Mouse (Mus musculus) C2C12 (cell line): ENCODE measurements around the gene Ncoa1. TPM values are rescaled to one million over a fixed set of nuclear protein-coding genes. Genes with fewer than 3 reads are reported as not detected.

Experiments
- H3K27me3 ChIP-seq: one replicate; pipeline ENCODE4 v1.6.1; 2011; ENCODE audit not compliant: control insufficient read depth, insufficient read depth, insufficient read length
- H3K36me3 ChIP-seq: one replicate; pipeline ENCODE4 v1.6.1; 2011; ENCODE audit not compliant: control insufficient read depth, insufficient read depth
- H3K4me3 ChIP-seq: one replicate; pipeline ENCODE4 v1.5.1; 2011; ENCODE audit warnings: mild to moderate bottlenecking, control low read depth; ENCODE audit not compliant: poor library complexity, insufficient read depth, severe bottlenecking
- H3K79me2 ChIP-seq: one replicate; pipeline ENCODE4 v1.6.1; 2011; ENCODE audit not compliant: control insufficient read depth, insufficient read depth
- H3K79me3 ChIP-seq: one replicate; pipeline ENCODE4 v1.6.1; 2011; ENCODE audit warnings: low read depth, control low read depth
- H3ac ChIP-seq: one replicate; pipeline ENCODE3; 2011; ENCODE audit warnings: low read depth; ENCODE audit not compliant: control insufficient read depth, insufficient read length
- CEBPB ChIP-seq: IDR thresholded peaks from one replicate; pipeline ENCODE4 v1.6.1; 2011; ENCODE audit warnings: low read depth, mild to moderate bottlenecking, control low read depth, moderate library complexity
- CTCF ChIP-seq: IDR thresholded peaks from one replicate; pipeline ENCODE4 v1.5.1; 2011; ENCODE audit not compliant: control insufficient read depth, insufficient read depth, insufficient read length
- FOSL1 ChIP-seq: IDR thresholded peaks from one replicate; pipeline ENCODE4 v1.8.0; 2011; ENCODE audit warnings: mild to moderate bottlenecking, low read length; ENCODE audit not compliant: poor library complexity, insufficient read depth, severe bottlenecking
- MAX ChIP-seq: IDR thresholded peaks from one replicate; pipeline ENCODE4 v1.6.1; 2011; ENCODE audit warnings: mild to moderate bottlenecking, control low read depth
- MYOD1 ChIP-seq: IDR thresholded peaks from one replicate; pipeline ENCODE4 v1.6.1; 2011; ENCODE audit warnings: low read depth; ENCODE audit not compliant: control insufficient read depth, insufficient read length
- MYOG ChIP-seq: IDR thresholded peaks from one replicate; pipeline ENCODE4 v1.6.1; 2011; ENCODE audit not compliant: control insufficient read depth, insufficient read length; ENCODE audit errors: extremely low read depth
- USF1 ChIP-seq: IDR thresholded peaks from one replicate; pipeline ENCODE4 v1.6.1; 2011; ENCODE audit warnings: low read depth, mild to moderate bottlenecking, control low read depth, moderate library complexity
- polyA plus RNA-seq: library from polyadenylated mRNA; unstranded; fragments of >200 nt; fragmentation: generic; extraction: Trizol; gene quantifications from one replicate; pipeline ENCODE4 v1.2.1, GENCODE M21; 2012; ENCODE audit warnings: missing spikeins

Ncoa1 gene
- polyA plus RNA-seq, 1 experiment = 3.4 TPM

- Histone ChIP-seq H3K27me3 (no peaks in the 10 kb centered on the region), H3K36me3 (no peaks in the 10 kb centered on the region), H3K4me3 (no peak overlapping the region), H3K79me2 (no peaks in the 10 kb centered on the region), H3K79me3 (no peaks in the 10 kb centered on the region), H3ac (no peak overlapping the region)
- no peak for TF ChIP-seq CTCF
- no peak for TF ChIP-seq USF1
- TF ChIP-seq MYOD1 = no peak
- no peak for TF ChIP-seq CEBPB
- TF ChIP-seq FOSL1 = no peak
- no peak for TF ChIP-seq MAX
- no peak for TF ChIP-seq MYOG
These were observed 181.1 kb downstream of the Ncoa1 start for GRCm38 (mm10) chr12:4295881-4296280.

- Histone ChIP-seq H3K79me3 (no peaks in the 10 kb centered on the region), H3K4me3 (no peak overlapping the region), H3K27me3 (no peaks in the 10 kb centered on the region), H3K36me3 (no peaks in the 10 kb centered on the region), H3K79me2 (no peaks in the 10 kb centered on the region), H3ac (no peak overlapping the region)
- TF ChIP-seq MYOG (no peak), MYOD1 (no peak), CEBPB (no peak), CTCF (no peak)
These were observed 181.7 kb downstream of the Ncoa1 start for GRCm38 (mm10) chr12:4295281-4295680.

DNA sequence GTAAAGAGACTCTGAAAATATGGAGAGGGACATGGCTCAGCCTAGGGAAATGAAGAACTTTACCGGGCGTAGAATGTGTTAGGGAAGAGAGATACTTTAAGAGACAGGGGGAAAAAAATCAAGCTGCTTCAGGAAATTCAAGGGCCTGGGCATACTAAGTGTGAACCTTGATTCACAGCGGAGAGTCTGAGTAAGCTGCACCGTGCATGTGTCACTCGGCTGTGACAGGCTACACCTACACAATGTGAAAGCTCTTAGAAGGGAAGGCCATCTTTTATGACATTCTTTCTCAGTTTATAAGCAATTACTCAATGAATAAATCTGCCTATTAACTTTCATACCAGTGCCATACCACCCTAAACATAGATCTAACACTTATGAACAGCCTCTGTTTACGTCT, 183.2 kb downstream of the Ncoa1 start:
- H3K4me3 ChIP-seq = no peak overlapping the region
- no peak for TF ChIP-seq MAX
- no peak for TF ChIP-seq MYOG
- TF ChIP-seq USF1 = no peak
- no peak for TF ChIP-seq FOSL1
- no peak for TF ChIP-seq CTCF
- TF ChIP-seq MYOD1 = no peak
- no peak for TF ChIP-seq CEBPB
- no peak overlapping the region for H3ac ChIP-seq
- H3K27me3 ChIP-seq = no peaks in the 10 kb centered on the region
- H3K79me2 ChIP-seq = no peaks in the 10 kb centered on the region
- H3K36me3 ChIP-seq = no peaks in the 10 kb centered on the region
- no peaks in the 10 kb centered on the region for H3K79me3 ChIP-seq

DNA sequence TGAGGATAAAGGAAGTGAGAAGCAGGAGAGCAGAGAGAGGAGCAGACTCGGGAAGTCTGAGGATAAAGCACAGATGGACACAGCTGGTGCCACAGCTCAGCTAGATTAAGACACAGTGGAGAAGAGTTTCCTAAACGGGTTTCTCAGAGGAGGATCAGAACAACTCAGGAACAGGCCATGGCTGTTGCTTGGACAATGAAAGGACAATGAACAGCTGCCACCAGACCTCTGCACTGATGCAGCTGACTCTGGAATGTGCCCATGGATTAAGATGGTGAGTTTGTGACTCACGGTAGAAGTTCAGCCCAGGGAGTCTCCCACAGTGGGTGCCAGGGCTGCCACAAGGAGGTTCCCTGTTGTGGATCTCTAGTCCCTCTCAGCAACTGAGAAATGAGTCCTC, 191.8 kb downstream of the Ncoa1 start:
- no peak overlapping the region for H3K4me3 ChIP-seq
- no peaks in the 10 kb centered on the region for H3K27me3 ChIP-seq
- no peaks in the 10 kb centered on the region for H3K79me3 ChIP-seq
- TF ChIP-seq USF1 = no peak
- no peak for TF ChIP-seq CEBPB
- peak; percentile 78 for TF ChIP-seq MYOD1
- TF ChIP-seq FOSL1 = no peak
- no peaks in the 10 kb centered on the region for H3K79me2 ChIP-seq
- H3K36me3 ChIP-seq = no peaks in the 10 kb centered on the region
- no peak overlapping the region for H3ac ChIP-seq

- Histone ChIP-seq H3K36me3 (no peaks in the 10 kb centered on the region), H3K79me3 (no peaks in the 10 kb centered on the region), H3K4me3 (no peak overlapping the region), H3K79me2 (no peaks in the 10 kb centered on the region), H3K27me3 (no peaks in the 10 kb centered on the region), H3ac (no peak overlapping the region)
- no peak for TF ChIP-seq CEBPB
- no peak for TF ChIP-seq USF1
- TF ChIP-seq FOSL1 = no peak
- no peak for TF ChIP-seq MYOD1
- no peak for TF ChIP-seq CTCF
- TF ChIP-seq MAX = no peak
- TF ChIP-seq MYOG = no peak
These were observed 197.1 kb downstream of the Ncoa1 start for GRCm38 (mm10) chr12:4279878-4280277.

DNA sequence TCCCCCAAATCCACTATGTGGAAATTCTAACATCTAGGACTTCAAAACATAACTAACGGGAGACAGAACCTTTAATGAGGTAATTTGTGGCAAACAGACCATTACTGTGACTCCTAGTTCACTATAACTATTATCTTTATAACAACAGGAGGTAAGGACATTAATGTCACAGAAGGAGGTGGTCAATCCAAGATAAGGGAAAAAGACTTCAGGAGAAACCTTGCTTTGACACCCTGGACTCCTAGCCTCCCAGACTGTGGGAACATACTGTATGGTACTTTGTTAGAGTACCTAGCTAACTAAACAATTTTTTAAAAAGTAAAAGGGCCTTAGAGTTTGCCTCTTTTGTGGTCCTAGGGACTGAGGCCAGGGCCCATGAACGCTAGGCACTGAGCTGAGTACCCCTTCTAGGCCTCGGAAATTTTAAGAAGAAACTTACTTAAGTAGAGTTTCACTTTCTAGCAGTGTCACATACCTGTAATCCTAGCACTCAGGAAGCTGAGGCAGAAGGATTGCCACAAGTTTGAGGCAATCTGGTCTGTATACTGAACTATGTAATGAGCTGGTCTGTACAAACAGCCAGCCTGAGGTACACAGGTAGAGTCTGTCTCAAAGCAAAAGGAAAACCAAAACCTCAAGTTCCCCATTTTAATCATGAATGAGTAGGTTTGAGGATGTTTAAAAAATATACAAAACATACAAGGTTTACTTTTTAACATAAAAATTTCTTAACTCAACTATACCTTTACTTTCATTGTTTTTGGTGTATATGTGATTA, 197.8 kb downstream of the Ncoa1 start:
- Histone ChIP-seq H3K27me3 (no peaks in the 10 kb centered on the region), H3K4me3 (no peak overlapping the region), H3ac (no peak overlapping the region), H3K36me3 (no peaks in the 10 kb centered on the region), H3K79me2 (no peaks in the 10 kb centered on the region), H3K79me3 (no peaks in the 10 kb centered on the region)
- TF ChIP-seq MAX (no peak), MYOG (no peak)
